Mouse (Mus musculus) lung, embryonic 15.5 days (tissue): ENCODE measurements around the gene 1700018G05Rik. TPM values are rescaled to one million over a fixed set of nuclear protein-coding genes. Genes with fewer than 3 reads are reported as not detected.

ENCODE experiments used
- polyA plus RNA-seq: library from polyadenylated mRNA; unstranded; fragments of >200 nt; fragmentation: Nextera tagmentation; extraction: Ambion mirVana; gene quantifications from 2 replicates; pipeline ENCODE4 v1.2.1, GENCODE M21; 2015

Gene 1700018G05Rik
- polyA plus RNA-seq, 1 experiment from 2014 or later: not detected

Other genes starting within 250 kb of the 1700018G05Rik start
- gene Gm3880, start 241.4 kb upstream of the 1700018G05Rik start, polyA plus RNA-seq: not detected in 2 replicates
- gene Gm9112, start 220.7 kb upstream of the 1700018G05Rik start, polyA plus RNA-seq: not detected in 2 replicates
- gene Dmrtc1b, start 220.5 kb upstream of the 1700018G05Rik start, polyA plus RNA-seq: not detected in 2 replicates
- gene Dmrtc1c1, start 125.4 kb upstream of the 1700018G05Rik start, polyA plus RNA-seq: not detected in 2 replicates
- gene Dmrtc1c2, start 73.8 kb upstream of the 1700018G05Rik start, polyA plus RNA-seq: not detected in 2 replicates
- not detected in 2 replicates for gene 1700031F05Rik, start 60.4 kb upstream of the 1700018G05Rik start, polyA plus RNA-seq
- 0.56 and 0.77 TPM in 2 replicates for gene Dmrtc1a, start 19.7 kb upstream of the 1700018G05Rik start, polyA plus RNA-seq
- not detected in 2 replicates for gene 1700011M02Rik, start 19.5 kb upstream of the 1700018G05Rik start, polyA plus RNA-seq